Mouse (Mus musculus) limb, embryonic 15.5 days (tissue): ENCODE results near the gene Zan. TPM values are rescaled to one million over a fixed set of nuclear protein-coding genes. Genes with fewer than 3 reads are reported as not detected.
A peak's percentile ranks its signal among the peaks of the same experiment; 100 is the strongest.

Experiments
- ATAC-seq: fragments of 200-750 bp; cut with Nextera tagmentation; 2 replicates; pipeline ENCODE4 v1.8.0; 2017; ENCODE audit warnings: low read depth, moderate TSS enrichment; ENCODE audit not compliant: insufficient number of reproducible peaks, low FRiP score, low TSS enrichment
- H3K27ac ChIP-seq: fragments of 300-500 bp; sonication (generic); 2 replicates; pipeline ENCODE4 v1.5.1; 2015; ENCODE audit warnings: moderate library complexity, mild to moderate bottlenecking, inconsistent platforms
- H3K27me3 ChIP-seq: fragments of 300-500 bp; sonication (generic); 2 replicates; pipeline ENCODE4 v1.6.1; 2015; ENCODE audit warnings: inconsistent platforms
- H3K36me3 ChIP-seq: fragments of 300-500 bp; sonication (generic); 2 replicates; pipeline ENCODE4 v1.6.1; 2015; ENCODE audit warnings: inconsistent platforms
- H3K4me1 ChIP-seq: fragments of 300-500 bp; sonication (generic); 2 replicates; pipeline ENCODE4 v1.6.1; 2015; ENCODE audit warnings: inconsistent platforms
- H3K4me2 ChIP-seq: fragments of 300-500 bp; sonication (generic); 2 replicates; pipeline ENCODE4 v1.6.1; 2015; ENCODE audit warnings: mild to moderate bottlenecking, inconsistent platforms
- H3K4me3 ChIP-seq: fragments of 300-500 bp; sonication (generic); 2 replicates; pipeline ENCODE4 v1.5.1; 2015; ENCODE audit warnings: mild to moderate bottlenecking, inconsistent platforms
- H3K9ac ChIP-seq: fragments of 300-500 bp; sonication (generic); 2 replicates; pipeline ENCODE4 v1.6.1; 2015; ENCODE audit warnings: inconsistent platforms
- H3K9me3 ChIP-seq: fragments of 300-500 bp; sonication (generic); 2 replicates; pipeline ENCODE4 v1.6.1; 2016; ENCODE audit warnings: inconsistent platforms
- WGBS: fragments of 180-500 bp; shearing (Covaris S2); methylation state at CpG from one replicate; pipeline ENCODE4 v1.1.7; 2015; 5-methylcytosine and 5-hydroxymethylcytosine counted together
- polyA plus RNA-seq: library from polyadenylated mRNA; unstranded; fragments of >200 nt; fragmentation: Nextera tagmentation; extraction: Ambion mirVana; gene quantifications from 2 replicates; pipeline ENCODE4 v1.2.1, GENCODE M21; 2015

Gene Zan
- 0.10 and 0.13 TPM in 2 replicates for polyA plus RNA-seq

DNA sequence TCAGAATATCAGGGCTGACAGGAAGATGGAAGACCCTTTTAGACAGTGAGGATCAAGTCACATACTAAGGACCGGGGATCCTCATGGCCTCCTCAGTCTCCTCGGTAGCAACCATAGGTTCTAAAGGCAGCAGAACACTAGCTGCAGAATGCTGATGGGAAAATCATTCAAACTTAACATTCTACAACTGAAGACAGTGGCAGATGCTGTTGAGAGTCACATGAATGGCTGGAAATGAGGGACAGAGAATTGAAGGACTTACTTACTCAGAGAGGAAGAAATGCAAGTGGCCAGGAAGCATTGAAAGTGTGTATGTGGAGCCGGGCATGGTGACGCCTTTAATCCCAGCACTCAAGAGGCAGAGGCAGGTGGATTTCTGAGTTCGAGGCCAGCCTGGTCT, at the start of gene Zan:
Gene Zan, minus strand, starts transcription at position 101 of the 400 bp plus-strand sequence.
- H3K4me3 ChIP-seq = no peak within 1 kb of the TSS
- H3K27me3 ChIP-seq = no peaks in the 10 kb centered on the region
- H3K36me3 ChIP-seq = no peaks in the 10 kb centered on the region
- H3K9ac ChIP-seq = no peak within 1 kb of the TSS; the same call in 1 of the 2 replicates
- H3K27ac ChIP-seq = no peak within 1 kb of the TSS
- no peak within 1 kb of the TSS for H3K4me2 ChIP-seq
- H3K4me1 ChIP-seq = 0 out of 2 replicates have a peak, but pooled peaks cover 3% of the 10 kb centered on the region
- WGBS = 78% methylated on average over 5 of the region's 5 CpGs
- H3K9me3 ChIP-seq = no peaks in the 10 kb centered on the region
- no peak for ATAC-seq

GRCm38 (mm10) chr5:137526192-137526936, 49.5 kb upstream of the Zan start:
- Histone ChIP-seq H3K9me3 (no peaks in the 10 kb centered on the region), H3K4me3 (no peak overlapping the region), H3K27ac (peak overlapping the region; percentile 50), H3K9ac (no peak overlapping the region), H3K4me1 (peaks cover 49% of the 10 kb centered on the region), H3K4me2 (no peak overlapping the region), H3K27me3 (no peaks in the 10 kb centered on the region), H3K36me3 (peaks cover 84% of the 10 kb centered on the region)
- 48% methylated on average over 16 of the region's 16 CpGs for WGBS
- no peak for ATAC-seq

DNA sequence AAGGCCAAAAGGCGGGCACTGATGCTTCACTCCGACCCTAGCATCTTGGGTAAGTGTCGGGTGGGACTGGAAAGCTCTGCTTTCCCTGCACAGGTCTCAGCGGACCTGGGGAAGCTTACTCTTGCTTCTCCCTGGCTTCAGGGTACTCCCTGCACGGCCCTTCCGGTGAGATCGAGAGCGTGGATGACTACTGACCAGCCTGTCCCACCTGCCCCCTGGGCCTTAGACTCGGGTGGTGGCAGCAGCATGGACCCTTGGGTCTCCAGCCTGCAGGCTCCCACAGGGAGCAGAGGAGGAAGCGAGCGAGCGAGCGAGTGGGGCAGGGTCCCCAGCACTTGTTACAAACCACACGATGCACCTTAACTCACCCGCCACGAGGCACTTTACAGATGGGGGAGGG, 48.6 kb upstream of the Zan start:
- no peak overlapping the region for H3K4me2 ChIP-seq
- H3K36me3 ChIP-seq = peaks cover 93% of the 10 kb centered on the region
- H3K27ac ChIP-seq = peak overlapping the region; percentile 50
- no peaks in the 10 kb centered on the region for H3K9me3 ChIP-seq
- H3K27me3 ChIP-seq = no peaks in the 10 kb centered on the region
- H3K4me3 ChIP-seq = no peak overlapping the region
- no peak overlapping the region for H3K9ac ChIP-seq
- peaks cover 46% of the 10 kb centered on the region for H3K4me1 ChIP-seq
- WGBS = 75% methylated on average over 16 of the region's 16 CpGs
- ATAC-seq = no peak

GRCm38 (mm10) chr5:137524671-137525070, 47.8 kb upstream of the Zan start:
- WGBS = 87% methylated on average over 10 of the region's 13 CpGs
- Histone ChIP-seq H3K27me3 (no peaks in the 10 kb centered on the region), H3K4me1 (peaks cover 37% of the 10 kb centered on the region), H3K36me3 (peaks cover 95% of the 10 kb centered on the region), H3K9me3 (no peaks in the 10 kb centered on the region), H3K9ac (no peak overlapping the region), H3K27ac (peak overlapping the region; percentile 50), H3K4me2 (no peak overlapping the region), H3K4me3 (no peak overlapping the region)
- no peak for ATAC-seq

- H3K9ac ChIP-seq = no peak overlapping the region
- peaks cover 95% of the 10 kb centered on the region for H3K36me3 ChIP-seq
- peak overlapping the region; percentile 48; the same call in 1 of the 2 replicates for H3K27ac ChIP-seq
- WGBS = 81% methylated on average over 8 of the region's 8 CpGs
- H3K4me2 ChIP-seq = no peak overlapping the region
- H3K9me3 ChIP-seq = no peaks in the 10 kb centered on the region
- H3K4me1 ChIP-seq = peaks cover 32% of the 10 kb centered on the region
- no peak overlapping the region for H3K4me3 ChIP-seq
- no peaks in the 10 kb centered on the region for H3K27me3 ChIP-seq
- ATAC-seq = no peak
These were observed 47.3 kb upstream of the Zan start for GRCm38 (mm10) chr5:137524251-137524515.

DNA sequence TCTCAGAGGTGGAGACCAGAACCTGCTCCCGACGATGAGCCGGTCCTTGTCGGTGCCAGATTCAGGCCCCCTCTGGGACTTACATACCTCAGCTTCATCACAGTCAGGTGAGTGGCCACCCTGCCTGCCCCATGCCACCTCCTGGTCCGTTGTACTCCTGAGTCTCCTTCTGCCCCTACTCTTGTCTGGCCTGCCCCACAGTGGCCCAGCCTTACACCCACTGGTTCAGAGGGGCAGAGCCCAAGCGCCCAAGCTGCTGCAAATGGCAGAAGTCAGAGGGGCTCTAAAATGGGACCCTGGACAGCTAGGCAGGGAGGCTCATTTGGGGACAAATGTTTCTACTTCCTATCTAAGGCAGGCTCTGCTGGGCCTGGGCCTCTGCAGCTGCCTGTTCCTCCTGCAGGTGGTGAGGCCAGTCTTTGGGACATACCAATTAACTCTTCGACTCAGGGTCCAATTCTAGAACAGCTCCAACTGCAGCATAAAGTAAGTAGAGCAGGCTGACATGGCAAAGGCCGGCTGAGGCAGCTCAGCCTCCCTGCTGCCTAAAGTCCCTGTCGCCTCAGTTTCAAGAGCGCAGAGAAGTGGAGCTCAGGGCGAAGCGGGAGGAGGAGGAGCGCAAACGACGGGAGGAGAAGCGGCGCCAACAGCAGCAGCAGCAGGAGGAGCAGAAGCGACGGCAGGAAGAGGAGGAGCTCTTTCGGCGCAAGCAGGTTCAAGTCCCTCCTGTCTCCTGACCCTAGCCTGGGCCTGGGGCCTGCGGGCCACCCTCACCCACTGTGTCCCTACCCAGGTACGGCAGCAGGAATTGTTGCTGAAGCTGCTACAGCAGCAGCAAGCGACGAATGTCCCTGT, 46.8 kb upstream of the Zan start:
- Histone ChIP-seq H3K4me1 (peaks cover 31% of the 10 kb centered on the region), H3K9ac (no peak overlapping the region), H3K9me3 (no peaks in the 10 kb centered on the region), H3K4me3 (no peak overlapping the region), H3K36me3 (peaks cover 95% of the 10 kb centered on the region), H3K4me2 (no peak overlapping the region), H3K27ac (peak overlapping the region; percentile 63; the same call in 1 of the 2 replicates), H3K27me3 (no peaks in the 10 kb centered on the region)
- 81% methylated on average over 25 of the region's 25 CpGs for WGBS
- ATAC-seq = no peak

DNA sequence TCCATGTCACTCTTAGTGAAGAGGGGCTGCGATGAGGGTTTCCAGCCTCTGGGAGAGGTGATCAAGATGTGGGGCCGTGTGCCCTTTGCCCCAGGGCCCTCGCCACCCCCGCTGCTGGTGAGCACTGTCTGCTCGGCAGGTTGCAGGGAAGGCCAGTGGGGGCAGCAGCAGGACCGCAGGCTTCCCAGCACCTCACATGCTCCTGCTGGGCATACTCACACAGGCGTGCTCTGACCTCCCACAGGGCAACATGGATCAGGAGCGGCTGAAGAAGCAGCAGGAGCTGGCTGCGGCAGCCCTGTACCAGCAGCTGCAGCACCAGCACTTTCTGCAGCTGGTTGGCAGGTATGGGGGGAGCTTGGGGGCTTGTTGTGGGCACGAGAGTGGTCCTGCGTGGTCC, 45.8 kb upstream of the Zan start:
- no peaks in the 10 kb centered on the region for H3K27me3 ChIP-seq
- no peak overlapping the region for H3K4me3 ChIP-seq
- 71% methylated on average over 11 of the region's 11 CpGs for WGBS
- H3K27ac ChIP-seq = no peak overlapping the region
- H3K4me1 ChIP-seq = peaks cover 22% of the 10 kb centered on the region
- ATAC-seq = no peak
- H3K4me2 ChIP-seq = no peak overlapping the region
- H3K9ac ChIP-seq = no peak overlapping the region
- H3K36me3 ChIP-seq = peaks cover 90% of the 10 kb centered on the region
- H3K9me3 ChIP-seq = no peaks in the 10 kb centered on the region

- no peak overlapping the region for H3K4me2 ChIP-seq
- H3K9ac ChIP-seq = no peak overlapping the region
- H3K27ac ChIP-seq = no peak overlapping the region
- peaks cover 87% of the 10 kb centered on the region for H3K36me3 ChIP-seq
- peaks cover 17% of the 10 kb centered on the region for H3K4me1 ChIP-seq
- 80% methylated on average over 9 of the region's 9 CpGs for WGBS
- no peaks in the 10 kb centered on the region for H3K27me3 ChIP-seq
- H3K4me3 ChIP-seq = no peak overlapping the region
- no peaks in the 10 kb centered on the region for H3K9me3 ChIP-seq
- ATAC-seq = no peak
These were observed 45.0 kb upstream of the Zan start for GRCm38 (mm10) chr5:137521861-137522260.

GRCm38 (mm10) chr5:137519691-137520550, 43.1 kb upstream of the Zan start:
- H3K4me3 ChIP-seq = no peak overlapping the region
- no peak for ATAC-seq
- no peak overlapping the region for H3K9ac ChIP-seq
- H3K4me1 ChIP-seq = peaks cover 4% of the 10 kb centered on the region
- H3K27ac ChIP-seq = no peak overlapping the region
- WGBS = 90% methylated on average over 27 of the region's 27 CpGs
- H3K9me3 ChIP-seq = no peaks in the 10 kb centered on the region
- H3K27me3 ChIP-seq = no peaks in the 10 kb centered on the region
- H3K4me2 ChIP-seq = no peak overlapping the region
- H3K36me3 ChIP-seq = peaks cover 70% of the 10 kb centered on the region

- ATAC-seq = no peak
- H3K4me1 ChIP-seq = peaks cover 12% of the 10 kb centered on the region
- no peaks in the 10 kb centered on the region for H3K9me3 ChIP-seq
- H3K27ac ChIP-seq = no peak within 1 kb of the TSS
- H3K4me2 ChIP-seq = no peak within 1 kb of the TSS
- no peak within 1 kb of the TSS for H3K4me3 ChIP-seq
- no peak within 1 kb of the TSS for H3K9ac ChIP-seq
- peaks cover 55% of the 10 kb centered on the region for H3K36me3 ChIP-seq
- no peaks in the 10 kb centered on the region for H3K27me3 ChIP-seq
- WGBS = 78% methylated on average over 5 of the region's 5 CpGs
These were observed 41.6 kb upstream of the Zan start, which contains the start of gene Gigyf1 for GRCm38 (mm10) chr5:137518436-137518835. TSS of gene Gigyf1 (plus strand) at chr5:137518548.

DNA sequence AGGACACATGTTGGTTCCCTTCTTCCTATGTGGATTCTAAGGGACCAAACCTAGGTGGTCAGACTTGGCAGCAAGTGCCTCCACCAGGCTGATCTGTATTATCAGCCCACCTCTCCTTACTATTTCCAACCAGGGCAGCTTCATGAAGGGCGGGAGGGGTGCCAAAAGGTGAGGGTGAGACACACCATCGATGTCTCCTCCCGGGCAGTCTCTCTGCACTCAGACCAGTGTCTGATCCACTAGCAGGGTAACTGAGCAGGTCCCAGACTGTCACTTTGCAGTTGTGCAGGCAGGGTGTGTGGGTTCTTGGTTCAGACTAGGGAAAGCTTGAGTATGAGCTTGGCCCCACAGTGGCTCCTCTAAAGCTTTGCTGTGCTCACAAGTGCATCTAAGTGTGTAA, 37.9 kb upstream of the Zan start:
- no peak overlapping the region for H3K4me3 ChIP-seq
- no peak overlapping the region for H3K9ac ChIP-seq
- peaks cover 38% of the 10 kb centered on the region for H3K4me1 ChIP-seq
- H3K27me3 ChIP-seq = no peaks in the 10 kb centered on the region
- H3K36me3 ChIP-seq = peaks cover 19% of the 10 kb centered on the region
- H3K27ac ChIP-seq = no peak overlapping the region
- H3K9me3 ChIP-seq = no peaks in the 10 kb centered on the region
- no peak for ATAC-seq
- 90% methylated on average over 3 of the region's 3 CpGs for WGBS
- H3K4me2 ChIP-seq = no peak overlapping the region
